In the genomic region with DNA sequence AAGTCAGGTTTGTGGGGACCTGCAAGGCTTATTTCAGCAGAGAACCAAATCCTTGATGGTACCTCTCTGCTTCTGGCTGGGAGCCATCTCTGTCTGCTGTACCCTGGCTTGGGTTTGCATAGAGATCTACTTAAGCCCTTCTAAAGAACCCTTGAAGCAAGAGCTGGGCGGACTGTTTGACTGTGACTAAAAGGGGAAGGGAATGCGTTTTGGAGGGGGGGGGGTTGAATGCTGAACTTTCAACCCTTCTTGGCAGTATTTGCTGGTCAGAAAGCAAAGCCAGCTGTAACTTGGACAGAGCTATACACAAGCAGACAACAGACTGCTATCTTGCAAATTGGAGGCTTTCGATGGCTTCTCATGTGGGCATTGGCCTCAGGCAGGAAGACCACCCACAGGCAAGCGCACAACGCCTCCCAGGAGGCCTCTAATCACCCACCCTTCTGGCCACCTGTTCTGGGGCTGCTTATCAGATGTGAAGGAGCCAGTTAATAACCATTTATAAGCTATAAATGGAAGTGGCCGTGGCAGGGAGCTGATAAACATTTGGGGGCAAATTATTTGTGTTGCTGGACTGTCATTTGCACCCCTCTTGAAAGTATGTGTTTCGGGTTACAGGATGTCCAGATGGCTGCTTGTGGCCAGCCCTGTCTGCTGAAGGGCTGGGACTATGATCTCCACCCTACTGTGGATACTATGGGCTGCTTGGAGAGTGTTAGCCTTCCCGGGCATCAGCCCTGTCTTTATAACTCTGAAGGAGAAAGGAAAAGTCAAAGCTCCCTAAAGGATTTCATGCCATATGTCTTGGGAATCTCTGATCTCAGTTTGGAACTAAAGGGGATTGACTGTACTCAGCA, we compare ENCODE assay signal across 8 mouse cellular contexts.
A peak's percentile ranks its signal among the peaks of the same experiment; 100 is the strongest.
DNase-seq lines count a peak whose midpoint lies in the region; ATAC-seq and TF ChIP-seq lines count a peak whose summit lies in the region.

No protein-coding gene starts in this region.

- H3K36me3 ChIP-seq in hindbrain, postnatal 0 days (ENCODE audit: insufficient read depth, low read length), result no peaks in the 10 kb centered on the region
- no peaks in the 10 kb centered on the region for H3K36me3 ChIP-seq in stomach, postnatal 0 days (ENCODE audit: control insufficient read depth, insufficient read depth, low read length)

- H3K27me3 ChIP-seq in hindbrain, postnatal 0 days (ENCODE audit: insufficient read depth, low read length), result no peaks in the 10 kb centered on the region
- H3K27me3 ChIP-seq in stomach, postnatal 0 days (ENCODE audit: control insufficient read depth, insufficient read depth, low read length), result no peaks in the 10 kb centered on the region

- TF ChIP-seq CTCF in hindbrain, postnatal 0 days (IDR thresholded peaks at IDR 0.05; ENCODE audit: low read depth), result no peak
- TF ChIP-seq CTCF in stomach, postnatal 0 days (IDR thresholded peaks at IDR 0.05; ENCODE audit: low read depth), result no peak
- TF ChIP-seq CTCF in layer of hippocampus, adult 2 months (conservative IDR thresholded peaks at IDR 0.05), result no peak

- intact Hi-C loops in left cerebral cortex, postnatal 36 days (cut with DNase I), result no loop called here

- DNase-seq in ES-CJ7 (ENCODE audit: low read depth, low spot score), result peak; percentile 62
- DNase-seq in c-Kit-positive CD71-positive TER-119-negative erythroid progenitor cells, embryonic 14.5 days (ENCODE audit: low read depth), result peak; percentile 17
- DNase-seq in hindbrain, postnatal 0 days (ENCODE audit: low spot score), result peak; percentile 62
- peak; percentile 72 to 86 for DNase-seq in lung, adult 18-20 months
- DNase-seq in stomach, postnatal 0 days (ENCODE audit: low spot score), result no peak
- no peak for DNase-seq in layer of hippocampus, adult 2 months (ENCODE audit: low spot score in 2 of 2)
- no peak for DNase-seq in adrenal gland, postnatal 25 days
- DNase-seq in left cerebral cortex, postnatal 36 days (ENCODE audit: low spot score in 2 of 2), result no peak

- no peak for TF ChIP-seq EP300 in stomach, postnatal 0 days (optimal IDR thresholded peaks at IDR 0.05)

- no peak overlapping the region for H3K9ac ChIP-seq in hindbrain, postnatal 0 days (replicated peaks; ENCODE audit: low read length)
- H3K9ac ChIP-seq in stomach, postnatal 0 days (ENCODE audit: low read length), result no peak overlapping the region

- 21% methylated on average over 8 of the region's 8 CpGs for WGBS in hindbrain, postnatal 0 days
- 16% methylated on average over 8 of the region's 8 CpGs for WGBS in stomach, postnatal 0 days

- ATAC-seq in hindbrain, postnatal 0 days, result peak; percentile 75; the same call in 1 of the 2 replicates
- ATAC-seq in stomach, postnatal 0 days (ENCODE audit: low FRiP score, low TSS enrichment), result peak; percentile 81; the same call in 1 of the 2 replicates

- no peaks in the 10 kb centered on the region for H3K9me3 ChIP-seq in hindbrain, postnatal 0 days (ENCODE audit: low read length)
- H3K9me3 ChIP-seq in stomach, postnatal 0 days (ENCODE audit: control insufficient read depth, low read length), result no peaks in the 10 kb centered on the region

- no peak overlapping the region for H3K4me2 ChIP-seq in hindbrain, postnatal 0 days (ENCODE audit: low read depth, low read length)
- H3K4me2 ChIP-seq in stomach, postnatal 0 days (replicated peaks; ENCODE audit: low read depth), result no peak overlapping the region

- no peak overlapping the region for H3K4me3 ChIP-seq in hindbrain, postnatal 0 days (ENCODE audit: low read length)
- no peak overlapping the region for H3K4me3 ChIP-seq in stomach, postnatal 0 days (ENCODE audit: low read depth, low read length)
- no peak overlapping the region for H3K4me3 ChIP-seq in layer of hippocampus, adult 2 months

- H3K27ac ChIP-seq in hindbrain, postnatal 0 days, result 0 out of 2 replicates have a peak overlapping the region, but pooled peaks have one; percentile 45
- peak overlapping the region; percentile 63 for H3K27ac ChIP-seq in stomach, postnatal 0 days (replicated peaks)
- no peak overlapping the region for H3K27ac ChIP-seq in layer of hippocampus, adult 2 months

- H3K4me1 ChIP-seq in hindbrain, postnatal 0 days (ENCODE audit: insufficient read depth, low read length), result peaks cover 10% of the 10 kb centered on the region; the same call in 1 of the 2 replicates
- H3K4me1 ChIP-seq in stomach, postnatal 0 days (replicated peaks; ENCODE audit: control insufficient read depth, insufficient read depth), result peaks cover 14% of the 10 kb centered on the region

Comparison
In these comparisons a context has a peak if more than half of its experiments do, and no peak if none do; other contexts are left out.
1. DNase-seq: peak in ES-CJ7 (single experiment), c-Kit-positive CD71-positive TER-119-negative erythroid progenitor cells, embryonic 14.5 days (single experiment), hindbrain, postnatal 0 days (single experiment) and lung, adult 18-20 months (2 of 2); none in stomach, postnatal 0 days (single experiment), layer of hippocampus, adult 2 months (0 of 2), adrenal gland, postnatal 25 days (single experiment) and left cerebral cortex, postnatal 36 days (0 of 2).